Mouse (Mus musculus): ENCODE measurements at regions not wholly inside any gene's neighbourhood (a gene's known extent, or its start where the extent isn't known, plus 50 kb on each side); places are given as distances from the start of the nearest gene placed in this dataset.

DNA sequence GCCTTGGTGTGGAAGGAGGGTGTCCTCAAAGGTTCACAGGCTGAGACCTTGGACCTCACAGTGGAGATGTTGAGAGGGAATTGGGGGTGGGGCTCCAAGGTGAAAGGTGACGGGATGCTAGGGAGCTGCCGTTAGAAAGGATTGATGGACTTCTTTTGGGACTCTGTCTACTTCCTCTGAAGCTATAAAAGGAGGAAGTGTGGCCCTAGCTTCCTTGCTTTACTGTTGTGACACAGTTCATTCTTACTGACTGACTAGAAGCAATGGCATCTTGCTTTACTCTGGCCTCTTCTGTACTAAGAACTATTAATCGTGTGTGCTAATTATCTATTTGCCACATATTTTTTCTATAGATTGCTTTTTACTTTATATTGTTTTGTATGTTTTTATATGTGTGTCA, 315.8 kb downstream of the Setd4 start:
- TF ChIP-seq CTCF (IDR thresholded peaks at IDR 0.05; ENCODE audit: borderline replicate concordance, extremely low read depth, insufficient read depth, insufficient read length) (no peak), POLR2A (IDR thresholded peaks at IDR 0.05; ENCODE audit: borderline replicate concordance, extremely low read depth, insufficient read depth, insufficient read length, poor library complexity, severe bottlenecking) (no peak)
- DNase-seq (ENCODE audit: low read depth) = no peak

DNA sequence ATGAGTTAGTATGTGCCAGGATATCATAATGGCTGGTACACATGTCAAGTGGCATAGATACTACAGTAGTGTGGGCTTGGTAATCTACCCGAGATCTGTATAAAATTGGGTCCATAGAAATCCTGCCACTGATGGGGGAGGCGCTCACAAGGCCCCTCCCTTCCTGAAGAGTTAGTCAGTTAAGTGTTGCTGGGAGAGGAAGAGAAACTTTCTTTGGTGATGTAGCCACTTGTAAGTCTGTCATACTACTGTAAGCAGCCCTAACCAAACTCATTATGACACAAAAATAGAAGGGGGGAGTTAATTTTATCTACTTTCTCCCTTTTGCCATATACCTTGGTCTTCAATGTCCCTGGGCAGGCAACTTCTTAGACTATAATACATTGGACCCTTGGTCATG, 316.3 kb downstream of the Setd4 start:
- no peak for DNase-seq (ENCODE audit: low read depth)
- TF ChIP-seq POLR2A (IDR thresholded peaks at IDR 0.05; ENCODE audit: borderline replicate concordance, extremely low read depth, insufficient read depth, insufficient read length, poor library complexity, severe bottlenecking) (no peak), CTCF (IDR thresholded peaks at IDR 0.05; ENCODE audit: borderline replicate concordance, extremely low read depth, insufficient read depth, insufficient read length) (no peak)

DNA sequence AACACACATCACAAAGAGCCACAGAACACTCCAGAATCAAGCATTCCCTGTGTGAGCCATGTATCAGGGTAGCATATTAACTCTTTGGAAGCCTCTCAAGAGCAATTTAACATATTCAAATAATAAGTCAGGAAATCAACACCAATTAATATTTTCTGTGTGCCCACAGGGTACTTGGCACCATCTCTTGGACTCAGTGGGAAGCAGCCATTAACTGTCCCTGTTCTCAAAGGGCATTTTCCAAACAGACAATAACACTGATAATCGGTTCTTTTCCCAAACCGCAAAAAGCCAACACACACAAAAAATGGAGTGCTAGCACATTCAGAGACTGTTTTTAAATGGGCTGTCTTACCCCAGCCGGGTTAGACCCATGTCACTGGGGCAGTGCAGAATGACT, 317.0 kb downstream of the Setd4 start:
- TF ChIP-seq POLR2A (IDR thresholded peaks at IDR 0.05; ENCODE audit: borderline replicate concordance, extremely low read depth, insufficient read depth, insufficient read length, poor library complexity, severe bottlenecking) (no peak), CTCF (IDR thresholded peaks at IDR 0.05; ENCODE audit: borderline replicate concordance, extremely low read depth, insufficient read depth, insufficient read length) (no peak)
- DNase-seq (ENCODE audit: low read depth) = peak; percentile 56

DNA sequence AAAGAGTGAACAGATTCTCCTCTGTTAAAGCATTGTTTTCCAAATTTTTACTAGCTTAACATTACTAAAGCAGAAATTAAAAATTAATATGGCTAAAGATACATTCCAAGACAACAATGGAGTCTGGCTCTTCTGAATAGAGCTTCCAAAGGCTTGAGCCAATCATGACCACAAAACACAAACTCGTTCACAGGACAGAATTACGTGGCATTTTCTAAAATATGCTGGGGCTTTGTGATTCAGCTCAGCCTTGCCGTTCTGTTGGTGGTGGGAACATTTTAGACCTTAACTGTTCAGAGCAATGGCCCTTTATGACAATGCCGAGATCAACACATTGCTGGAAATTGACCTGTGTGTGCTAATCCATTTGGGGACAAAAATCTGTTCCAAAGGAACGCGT, 318.7 kb downstream of the Setd4 start:
- TF ChIP-seq CTCF (IDR thresholded peaks at IDR 0.05; ENCODE audit: borderline replicate concordance, extremely low read depth, insufficient read depth, insufficient read length) = no peak
- TF ChIP-seq POLR2A (IDR thresholded peaks at IDR 0.05; ENCODE audit: borderline replicate concordance, extremely low read depth, insufficient read depth, insufficient read length, poor library complexity, severe bottlenecking) = no peak
- no peak for DNase-seq (ENCODE audit: low read depth)

DNA sequence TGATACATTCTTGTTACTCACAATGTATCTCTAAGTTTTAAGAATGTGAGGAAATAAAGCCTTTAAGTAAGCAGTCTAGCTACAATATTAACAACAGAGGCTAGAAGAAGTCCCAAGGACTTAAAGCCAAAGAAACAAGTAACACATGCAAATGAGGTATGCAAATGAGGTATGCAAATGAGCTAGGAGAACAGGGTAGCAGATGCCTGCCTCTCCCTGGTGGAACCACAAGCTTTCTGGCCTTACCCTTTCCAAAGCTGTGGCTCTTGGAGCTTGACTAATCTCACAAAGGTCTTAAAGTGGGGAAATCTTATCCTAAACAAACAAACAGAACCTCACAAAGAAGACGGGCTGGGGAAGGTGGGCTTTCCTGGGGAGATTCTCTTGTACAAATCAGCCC, 322.1 kb downstream of the Setd4 start:
- no peak for TF ChIP-seq POLR2A (IDR thresholded peaks at IDR 0.05; ENCODE audit: borderline replicate concordance, extremely low read depth, insufficient read depth, insufficient read length, poor library complexity, severe bottlenecking)
- no peak for TF ChIP-seq CTCF (IDR thresholded peaks at IDR 0.05; ENCODE audit: borderline replicate concordance, extremely low read depth, insufficient read depth, insufficient read length)
- DNase-seq (ENCODE audit: low read depth) = peak; percentile 79

DNA sequence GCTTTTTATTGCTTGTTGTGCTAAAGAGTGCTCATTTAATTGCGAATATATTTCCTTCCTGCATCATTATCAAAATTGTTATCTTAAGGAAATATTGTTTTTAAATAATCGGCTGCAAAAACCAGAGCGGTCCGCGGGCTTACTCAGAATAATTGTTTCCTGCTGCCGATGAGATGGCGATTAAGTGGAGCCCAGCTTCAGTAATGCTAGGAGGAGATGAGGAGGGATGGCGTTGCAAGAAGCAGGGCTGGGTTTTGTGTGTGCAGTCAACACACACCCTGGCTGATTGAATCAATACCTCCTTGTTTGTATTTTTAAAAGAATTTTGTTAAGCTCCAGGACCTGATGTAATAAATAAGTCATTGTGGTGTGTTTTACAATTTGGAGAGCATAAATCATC, 331.2 kb downstream of the Setd4 start:
- peak; percentile 22 for DNase-seq (ENCODE audit: low read depth)

DNA sequence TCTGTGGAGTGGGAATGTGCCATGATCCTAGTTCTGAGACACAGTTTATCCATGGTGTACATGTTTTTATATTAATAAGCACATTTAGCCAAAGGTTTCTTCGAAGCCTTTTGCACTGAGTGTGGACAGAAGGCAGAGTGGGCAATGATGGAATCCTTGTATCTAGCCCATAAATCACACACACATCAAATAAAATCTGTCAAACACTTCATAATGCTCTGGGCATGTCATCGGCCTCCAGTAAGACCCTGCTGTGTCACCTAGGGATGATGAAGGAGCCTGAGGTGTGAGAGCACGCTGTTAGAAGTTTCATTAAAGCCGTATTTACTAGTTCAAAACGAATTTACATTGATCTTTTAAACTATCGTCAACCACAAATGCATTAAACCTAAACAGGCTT, 331.7 kb downstream of the Setd4 start:
- TF ChIP-seq CTCF (IDR thresholded peaks at IDR 0.05; ENCODE audit: borderline replicate concordance, extremely low read depth, insufficient read depth, insufficient read length) = no peak
- TF ChIP-seq POLR2A (IDR thresholded peaks at IDR 0.05; ENCODE audit: borderline replicate concordance, extremely low read depth, insufficient read depth, insufficient read length, poor library complexity, severe bottlenecking) = no peak
- DNase-seq (ENCODE audit: low read depth) = peak; percentile 5

More for the DNA sequence above, 331.2 kb downstream of the Setd4 start:
- TF ChIP-seq CTCF (IDR thresholded peaks at IDR 0.05; ENCODE audit: borderline replicate concordance, extremely low read depth, insufficient read depth, insufficient read length) (no peak), POLR2A (IDR thresholded peaks at IDR 0.05; ENCODE audit: borderline replicate concordance, extremely low read depth, insufficient read depth, insufficient read length, poor library complexity, severe bottlenecking) (no peak)

DNA sequence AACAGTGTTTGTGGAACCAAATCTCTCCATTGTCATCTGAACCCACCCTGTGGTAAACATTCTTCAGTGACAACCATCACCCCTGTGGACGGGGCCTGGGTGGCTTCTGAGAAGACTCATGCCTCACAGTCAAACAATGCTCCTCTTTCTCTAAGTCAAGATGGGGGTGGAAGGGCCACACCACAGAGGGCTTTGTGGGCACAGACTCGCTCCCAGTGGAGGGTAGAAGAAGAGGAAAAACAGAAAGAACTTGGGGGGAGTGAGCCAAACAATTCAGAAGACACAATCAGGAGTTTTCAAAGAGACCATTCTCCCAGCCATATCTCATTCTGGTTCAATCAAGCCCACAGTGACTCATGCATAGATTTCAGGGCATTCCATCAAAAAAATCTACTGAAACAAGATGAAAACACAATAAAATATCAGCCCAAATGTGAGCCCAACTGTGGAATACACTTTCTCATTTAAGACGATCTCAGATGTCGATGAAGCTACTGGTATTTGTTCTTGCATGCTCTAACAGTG, 339.7 kb downstream of the Setd4 start:
- TF ChIP-seq CTCF (IDR thresholded peaks at IDR 0.05; ENCODE audit: borderline replicate concordance, extremely low read depth, insufficient read depth, insufficient read length) (no peak), POLR2A (IDR thresholded peaks at IDR 0.05; ENCODE audit: borderline replicate concordance, extremely low read depth, insufficient read depth, insufficient read length, poor library complexity, severe bottlenecking) (no peak)
- no peak for DNase-seq (ENCODE audit: low read depth)

DNA sequence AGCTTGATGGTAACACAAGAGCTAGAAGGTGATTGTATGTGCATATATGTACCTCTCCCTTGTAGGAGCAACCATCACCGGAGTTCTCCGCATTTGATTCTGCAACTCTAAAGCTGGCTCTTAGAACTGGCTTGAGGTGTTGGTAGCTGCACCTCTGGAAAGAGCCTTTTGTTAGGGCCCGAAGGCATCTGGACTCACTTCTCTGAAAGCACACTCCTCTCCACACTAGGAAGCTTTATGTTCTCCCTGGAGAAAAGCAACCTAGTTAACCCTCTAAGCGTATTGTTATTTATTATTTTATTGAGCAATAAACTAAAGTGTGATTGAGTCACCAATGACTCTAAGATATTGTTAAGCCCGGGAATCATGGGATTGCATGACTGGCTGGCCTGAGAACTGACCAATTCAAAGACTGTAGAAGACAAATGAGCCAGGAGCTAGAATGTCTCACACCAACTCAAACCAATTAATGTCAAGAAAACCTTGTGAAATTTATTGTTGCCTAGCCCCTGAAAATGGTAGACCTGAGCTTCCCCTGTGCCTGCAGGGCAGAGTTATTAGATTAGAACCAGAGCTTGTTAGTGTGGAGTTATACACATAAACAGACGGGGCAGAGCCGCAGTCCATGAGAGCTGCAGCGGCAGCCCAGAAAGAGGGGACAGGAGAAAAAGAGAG, 340.6 kb downstream of the Setd4 start:
- no peak for DNase-seq (ENCODE audit: low read depth)
- TF ChIP-seq CTCF (IDR thresholded peaks at IDR 0.05; ENCODE audit: borderline replicate concordance, extremely low read depth, insufficient read depth, insufficient read length) (no peak), POLR2A (IDR thresholded peaks at IDR 0.05; ENCODE audit: borderline replicate concordance, extremely low read depth, insufficient read depth, insufficient read length, poor library complexity, severe bottlenecking) (no peak)

DNA sequence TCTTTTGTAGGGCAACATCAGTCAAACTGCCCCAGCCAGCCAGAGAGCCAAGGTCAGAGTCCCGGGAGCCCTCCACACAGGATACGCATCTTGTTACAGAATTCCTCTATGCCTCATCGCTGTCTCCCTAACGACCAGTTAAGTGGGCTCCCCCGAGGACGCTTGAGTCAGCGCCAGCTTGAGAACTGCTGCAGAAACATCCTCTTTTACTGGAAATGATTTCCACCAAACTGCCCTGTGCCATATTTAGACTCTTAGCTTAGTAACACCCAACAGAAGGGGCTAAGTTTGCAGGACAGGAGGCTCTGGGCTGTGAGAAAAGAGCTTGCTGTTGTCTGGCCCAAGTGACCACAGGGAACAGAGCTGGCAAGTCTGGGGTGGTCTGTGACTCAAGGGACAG, 357.0 kb downstream of the Setd4 start:
- DNase-seq (ENCODE audit: low read depth) = peak; percentile 72
- TF ChIP-seq CTCF (IDR thresholded peaks at IDR 0.05; ENCODE audit: borderline replicate concordance, extremely low read depth, insufficient read depth, insufficient read length) (no peak), POLR2A (IDR thresholded peaks at IDR 0.05; ENCODE audit: borderline replicate concordance, extremely low read depth, insufficient read depth, insufficient read length, poor library complexity, severe bottlenecking) (no peak)

DNA sequence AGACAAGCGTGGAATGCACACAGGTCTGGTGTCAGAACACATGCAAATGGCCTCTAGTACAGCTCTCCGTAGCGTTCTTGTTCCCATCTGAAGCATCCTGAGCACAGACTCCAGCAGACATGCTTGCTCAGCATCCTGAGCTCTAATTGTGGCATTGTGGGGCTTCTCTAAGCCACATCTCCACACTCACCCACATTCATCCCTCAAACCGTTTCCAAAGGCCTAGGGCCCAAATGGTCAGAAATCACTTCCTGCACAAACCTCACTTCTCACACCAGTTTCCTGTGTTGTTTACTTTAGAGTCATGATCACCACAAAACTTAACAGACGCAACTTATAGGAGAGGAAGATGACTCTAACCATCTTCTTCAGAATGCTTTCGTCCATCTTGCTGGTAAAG, 358.1 kb downstream of the Setd4 start:
- TF ChIP-seq POLR2A (IDR thresholded peaks at IDR 0.05; ENCODE audit: borderline replicate concordance, extremely low read depth, insufficient read depth, insufficient read length, poor library complexity, severe bottlenecking) (no peak), CTCF (IDR thresholded peaks at IDR 0.05; ENCODE audit: borderline replicate concordance, extremely low read depth, insufficient read depth, insufficient read length) (no peak)
- no peak for DNase-seq (ENCODE audit: low read depth)

DNA sequence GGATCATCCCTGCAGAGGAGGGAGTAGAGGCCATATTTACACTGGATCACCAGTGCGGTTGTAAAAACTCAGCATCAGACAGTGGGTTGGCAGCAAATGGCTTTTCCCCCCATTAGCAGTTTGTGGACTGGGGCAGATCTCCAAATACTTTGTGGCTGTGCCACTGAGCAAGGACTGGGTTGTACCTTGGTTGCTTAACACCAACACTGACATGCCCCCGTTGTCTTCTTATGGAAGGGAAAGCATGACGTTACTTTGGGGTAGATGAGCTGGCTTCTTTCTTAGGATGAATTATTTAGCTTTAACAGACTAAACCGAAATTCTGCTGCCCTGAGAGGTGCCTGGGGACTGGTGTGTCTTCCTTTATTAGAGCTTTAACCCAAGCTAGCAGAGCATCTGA, 365.0 kb downstream of the Setd4 start:
- no peak for DNase-seq (ENCODE audit: low read depth)
- no peak for TF ChIP-seq POLR2A (IDR thresholded peaks at IDR 0.05; ENCODE audit: borderline replicate concordance, extremely low read depth, insufficient read depth, insufficient read length, poor library complexity, severe bottlenecking)
- TF ChIP-seq CTCF (IDR thresholded peaks at IDR 0.05; ENCODE audit: borderline replicate concordance, extremely low read depth, insufficient read depth, insufficient read length) = no peak

Data from brain, embryonic 14.5 days (tissue).